Mouse (Mus musculus): ENCODE measurements around the gene Ncor2.

GRCm38 (mm10) chr5:125117238-125117637 lies 61.8 kb downstream of the Ncor2 start:
- TF ChIP-seq CTCF (IDR thresholded peaks at IDR 0.05; ENCODE audit: low read depth, low read length), result no peak
- TF ChIP-seq POLR2A (IDR thresholded peaks at IDR 0.05; ENCODE audit: extremely low read depth, insufficient read depth, low read length), result no peak
